8 mouse cellular contexts compared by ENCODE assay signal in the genomic region with DNA sequence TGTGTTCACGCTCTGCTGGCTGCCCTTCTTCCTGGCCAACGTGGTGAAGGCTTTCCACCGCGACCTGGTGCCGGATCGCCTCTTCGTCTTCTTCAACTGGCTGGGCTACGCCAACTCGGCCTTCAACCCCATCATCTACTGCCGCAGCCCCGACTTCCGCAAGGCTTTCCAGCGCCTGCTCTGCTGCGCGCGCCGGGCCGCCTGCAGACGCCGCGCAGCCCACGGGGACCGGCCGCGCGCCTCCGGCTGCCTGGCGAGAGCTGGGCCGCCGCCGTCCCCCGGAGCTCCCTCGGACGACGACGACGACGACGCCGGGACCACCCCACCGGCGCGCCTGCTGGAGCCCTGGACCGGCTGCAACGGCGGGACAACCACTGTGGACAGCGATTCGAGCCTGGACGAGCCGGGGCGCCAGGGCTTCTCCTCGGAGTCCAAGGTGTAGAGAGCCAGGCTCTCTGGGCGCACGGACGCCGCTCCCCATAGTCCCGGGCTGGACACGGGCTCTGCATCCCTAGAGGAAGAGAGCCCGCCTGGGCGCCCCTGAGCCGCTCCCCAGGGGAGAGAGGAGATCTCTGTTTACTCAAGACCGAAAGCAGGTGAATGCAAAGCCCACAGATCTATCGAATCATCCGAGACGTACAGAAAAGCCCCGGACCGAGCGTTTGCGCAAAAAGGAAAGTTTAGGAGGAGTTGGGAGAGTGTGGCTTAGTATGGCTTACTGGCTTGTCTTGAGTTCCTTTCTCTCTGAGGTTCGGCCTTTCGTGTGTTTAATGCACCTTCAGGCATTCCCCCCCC. TPM values are rescaled to one million over a fixed set of nuclear protein-coding genes. Genes with fewer than 3 reads are reported as not detected.
DNase-seq lines count a peak whose midpoint lies in the region; ATAC-seq lines count a peak whose summit lies in the region.

No protein-coding gene starts in this region.

- no peaks in the 10 kb centered on the region; the same call in 1 of the 2 replicates for H3K36me3 ChIP-seq in heart, embryonic 14.5 days (ENCODE audit: control insufficient read depth, insufficient read depth, low read length)

- no peak; the same call in 1 of the 2 replicates for ATAC-seq in heart, embryonic 14.5 days (ENCODE audit: insufficient number of reproducible peaks, insufficient read depth, low FRiP score, low read depth)
- ATAC-seq in erythroblast, adult 5-6 weeks (replicated peaks; ENCODE audit: low FRiP score, poor library complexity, severe bottlenecking) = no peak

- H3K27me3 ChIP-seq in heart, embryonic 14.5 days (ENCODE audit: control insufficient read depth, insufficient read depth, low read length) = peaks cover 9% of the 10 kb centered on the region; the same call in 1 of the 2 replicates

- peak overlapping the region; percentile 83 for H3K4me2 ChIP-seq in heart, embryonic 14.5 days (ENCODE audit: low read length)

- H3K9ac ChIP-seq in heart, embryonic 14.5 days (ENCODE audit: low read length) = peak overlapping the region; percentile 90

- peak overlapping the region; percentile 1 to 77 for H3K27ac ChIP-seq in heart, embryonic 14.5 days (replicated peaks in 1 of 2; ENCODE audit: control insufficient read depth in 1 of 2, insufficient read depth in 1 of 2, low read depth in 2 of 2, low read length in 2 of 2)

- peaks cover 26 to 46% of the 10 kb centered on the region in 2 experiments for H3K4me1 ChIP-seq in heart, embryonic 14.5 days (ENCODE audit: control insufficient read depth in 2 of 2, insufficient read depth in 2 of 2, low read length in 2 of 2)

- DNase-seq in right cerebral cortex, postnatal 14 days = peak; percentile 27
- DNase-seq in right cerebral cortex, adult 2 months (ENCODE audit: low spot score in 2 of 2) = no peak
- peak; percentile 56 for DNase-seq in embryo, embryonic 9.5 days (ENCODE audit: extremely low spot score)
- DNase-seq in kidney, postnatal 25 days = peak; percentile 60 to 64
- DNase-seq in lung, postnatal 4 days = peak; percentile 71 to 80
- peak; percentile 20 to 66 for DNase-seq in spleen, postnatal 4 days (ENCODE audit: low spot score in 2 of 2)

- no peaks in the 10 kb centered on the region for H3K9me3 ChIP-seq in heart, embryonic 14.5 days (ENCODE audit: control insufficient read depth, low read length)

- H3K4me3 ChIP-seq in heart, embryonic 14.5 days (ENCODE audit: control insufficient read depth in 1 of 2, insufficient read depth in 1 of 2, low read depth in 1 of 2, low read length in 2 of 2) = peak overlapping the region; percentile 52 to 77

- WGBS in heart, embryonic 14.5 days = under 1% methylated on average over 71 of the region's 71 CpGs

RNA-seq across cellular contexts. Expression of a gene that starts 1.5 kb away (rescaled TPM):
- 6.5 and 8.2 TPM in 2 replicates for polyA plus RNA-seq in heart, embryonic 14.5 days (2014; fragmentation: Nextera tagmentation; extraction: Ambion mirVana)
- total RNA-seq in erythroblast, adult 5-6 weeks (2015; ENCODE audit: low replicate concordance) = not detected in 2 replicates
- total RNA-seq in erythroblast, adult 5-6 weeks (2017; ENCODE audit: low replicate concordance) = not detected in 2 replicates

Comparison
In these comparisons a context has a peak if more than half of its experiments do, and no peak if none do; other contexts are left out.
1. DNase-seq: peak in right cerebral cortex, postnatal 14 days (single experiment), embryo, embryonic 9.5 days (single experiment), kidney, postnatal 25 days (2 of 2), lung, postnatal 4 days (2 of 2) and spleen, postnatal 4 days (2 of 2); none in right cerebral cortex, adult 2 months (0 of 2).